Mouse (Mus musculus) small intestine, adult 2 months (tissue): ENCODE results near the gene D330020A13Rik.

ENCODE experiments used
- CTCF ChIP-seq: fragments of 200-500 bp; IDR thresholded peaks from 2 replicates; pipeline ENCODE4 v1.5.1; 2012; ENCODE audit warnings: low read depth, mild to moderate bottlenecking, control low read depth, inconsistent platforms, low read length, moderate library complexity, mixed read lengths; ENCODE audit not compliant: insufficient replicate concordance, insufficient read length; ENCODE audit errors: extremely low read depth
- POLR2A ChIP-seq: fragments of 200-500 bp; IDR thresholded peaks from 2 replicates; pipeline ENCODE4 v1.6.1; 2012; ENCODE audit warnings: low read depth, mild to moderate bottlenecking, control low read depth, inconsistent platforms, low read length, moderate library complexity

GRCm38 (mm10) chr6:120294785-120295133 is 595 bp downstream of the D330020A13Rik start:
- TF ChIP-seq POLR2A (peak; percentile 86; the same call in 1 of the 2 replicates), CTCF (no peak)
